Mouse (Mus musculus) myocyte (in vitro differentiated cells): Measurements from ENCODE around the gene Tet3. TPM values are rescaled to one million over a fixed set of nuclear protein-coding genes. Genes with fewer than 3 reads are reported as not detected.

Experiments used
- H3K27me3 ChIP-seq: one replicate; pipeline ENCODE4 v1.6.1; 2011; ENCODE audit not compliant: control insufficient read depth, insufficient read depth, insufficient read length
- H3K36me3 ChIP-seq: one replicate; pipeline ENCODE4 v1.6.1; 2011; ENCODE audit not compliant: control insufficient read depth, insufficient read depth
- H3K4me2 ChIP-seq: one replicate; pipeline ENCODE4 v1.6.1; 2011; ENCODE audit warnings: low read depth, control low read depth
- H3K4me3 ChIP-seq: one replicate; pipeline ENCODE4 v1.5.1; 2011; ENCODE audit warnings: mild to moderate bottlenecking, control low read depth, moderate library complexity
- H3K79me2 ChIP-seq: one replicate; pipeline ENCODE4 v1.6.1; 2011; ENCODE audit not compliant: control insufficient read depth, insufficient read depth
- H3ac ChIP-seq: one replicate; pipeline ENCODE4 v1.6.1; 2011; ENCODE audit not compliant: control insufficient read depth, insufficient read length
- CEBPB ChIP-seq: IDR thresholded peaks from 2 replicates; pipeline ENCODE4 v1.6.1; 2011; ENCODE audit warnings: mild to moderate bottlenecking, moderate library complexity; ENCODE audit not compliant: poor library complexity, insufficient read depth, severe bottlenecking
- E2F4 ChIP-seq: IDR thresholded peaks from one replicate; pipeline ENCODE4 v1.6.1; 2011; ENCODE audit warnings: mild to moderate bottlenecking, control low read depth, moderate library complexity; ENCODE audit not compliant: insufficient read depth
- MAX ChIP-seq: IDR thresholded peaks from one replicate; pipeline ENCODE4 v1.6.1; 2011; ENCODE audit warnings: low read depth, mild to moderate bottlenecking, control low read depth
- MYOD1 ChIP-seq, 3 experiments: IDR thresholded peaks; one replicate each; pipeline ENCODE4 v1.6.1; 2011; ENCODE audit warnings: control low read depth in 2 of 3, low read depth in 2 of 3, mild to moderate bottlenecking in 2 of 3, moderate library complexity in 1 of 3; ENCODE audit not compliant: insufficient read length in 2 of 3, control insufficient read depth in 1 of 3
- MYOG ChIP-seq, 3 experiments: IDR thresholded peaks; one replicate each; pipeline ENCODE4 v1.6.1; 2011; ENCODE audit warnings: control low read depth in 2 of 3, low read depth in 2 of 3, mild to moderate bottlenecking in 2 of 3; ENCODE audit not compliant: insufficient read length in 2 of 3, control insufficient read depth in 1 of 3, insufficient read depth in 1 of 3
- POLR2A ChIP-seq: IDR thresholded peaks from one replicate; pipeline ENCODE4 v1.6.1; 2011; ENCODE audit warnings: low read depth, mild to moderate bottlenecking, control low read depth, moderate library complexity; ENCODE audit not compliant: insufficient read length
- POLR2AphosphoS2 ChIP-seq: IDR thresholded peaks from one replicate; pipeline ENCODE4 v1.6.1; 2011; ENCODE audit warnings: low read depth, control low read depth; ENCODE audit not compliant: insufficient read length
- REST ChIP-seq: IDR thresholded peaks from one replicate; pipeline ENCODE4 v1.6.1; 2011; ENCODE audit warnings: mild to moderate bottlenecking, control low read depth, moderate library complexity; ENCODE audit not compliant: insufficient read depth, insufficient read length
- SRF ChIP-seq: IDR thresholded peaks from one replicate; pipeline ENCODE4 v1.6.1; 2011; ENCODE audit warnings: low read depth; ENCODE audit not compliant: control insufficient read depth, insufficient read length
- TCF12 ChIP-seq: IDR thresholded peaks from one replicate; pipeline ENCODE4 v1.6.1; 2011; ENCODE audit warnings: mild to moderate bottlenecking, control low read depth; ENCODE audit not compliant: poor library complexity, insufficient read depth, severe bottlenecking
- TCF3 ChIP-seq: IDR thresholded peaks from one replicate; pipeline ENCODE4 v1.6.1; 2011; ENCODE audit warnings: low read depth, control low read depth; ENCODE audit not compliant: insufficient read length
- USF1 ChIP-seq: IDR thresholded peaks from one replicate; pipeline ENCODE4 v1.6.1; 2011; ENCODE audit warnings: low read depth, mild to moderate bottlenecking, control low read depth, moderate library complexity
- polyA plus RNA-seq: library from polyadenylated mRNA; unstranded; fragments of >200 nt; fragmentation: generic; extraction: Trizol; gene quantifications from one replicate; pipeline ENCODE4 v1.2.1, GENCODE M21; 2012; ENCODE audit warnings: missing spikeins

Tet3 gene
- polyA plus RNA-seq, 1 experiment = 11.4 TPM

DNA sequence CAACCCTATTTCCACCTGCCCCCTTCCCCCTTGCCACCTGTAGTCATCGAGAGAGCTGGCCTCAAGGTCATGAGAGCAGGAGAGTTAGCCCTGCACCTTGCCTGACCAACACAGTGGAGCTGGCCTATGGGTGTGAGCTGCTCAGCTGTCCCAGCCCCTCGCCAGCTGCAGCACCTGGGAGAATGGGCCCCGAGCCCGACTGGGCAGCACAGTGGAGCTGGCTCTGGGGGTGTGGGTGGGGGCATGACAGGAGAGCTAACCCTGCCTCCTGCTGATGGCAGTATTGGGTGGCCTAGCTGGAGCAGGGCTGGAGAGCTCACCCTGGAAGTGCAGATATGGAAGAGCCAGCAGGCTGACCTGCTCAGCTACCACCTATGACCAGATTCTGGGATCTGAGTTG is 28.4 kb upstream of the Tet3 start:
- TF ChIP-seq CEBPB (no peak), MYOD1 (IDR thresholded peaks at IDR 0.05; ENCODE audit: control insufficient read depth in 1 of 3, insufficient read length in 2 of 3, low read depth in 2 of 3) (no peak), POLR2A (no peak), TCF3 (no peak), MYOG (IDR thresholded peaks at IDR 0.05; ENCODE audit: control insufficient read depth in 1 of 3, insufficient read depth in 1 of 3, insufficient read length in 2 of 3, low read depth in 2 of 3) (no peak), USF1 (no peak), TCF12 (no peak), E2F4 (no peak), MAX (no peak), REST (no peak), POLR2AphosphoS2 (no peak), SRF (no peak)
- Histone ChIP-seq H3K4me2 (no peak overlapping the region), H3K36me3 (peaks cover 29% of the 10 kb centered on the region)

DNA sequence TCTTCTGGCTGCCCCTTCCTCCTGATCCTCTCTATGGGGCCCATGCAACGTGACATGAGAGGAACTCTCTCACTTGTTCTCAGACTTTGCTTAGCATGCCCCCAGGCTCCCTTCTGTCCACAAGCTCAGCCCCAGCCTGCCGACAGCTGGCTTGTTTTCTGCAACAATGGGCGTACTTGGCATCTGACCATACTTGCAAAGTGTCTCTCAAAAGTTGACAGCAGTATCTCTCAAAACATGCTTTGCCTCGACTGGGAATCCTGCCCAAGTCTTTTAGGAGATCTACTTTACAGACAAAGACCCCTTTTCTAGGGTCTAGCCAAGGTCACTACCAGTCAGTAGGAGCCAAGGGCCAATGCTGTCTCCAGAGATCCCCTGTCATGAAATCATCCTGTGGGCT is 27.0 kb upstream of the Tet3 start:
- H3K27me3 ChIP-seq = no peaks in the 10 kb centered on the region
- no peak for TF ChIP-seq MYOD1 (IDR thresholded peaks at IDR 0.05; ENCODE audit: control insufficient read depth in 1 of 3, insufficient read length in 2 of 3, low read depth in 2 of 3)
- no peak for TF ChIP-seq E2F4
- TF ChIP-seq REST = no peak
- TF ChIP-seq USF1 = no peak
- no peak for TF ChIP-seq TCF3
- TF ChIP-seq TCF12 = no peak
- no peak for TF ChIP-seq MYOG (IDR thresholded peaks at IDR 0.05; ENCODE audit: control insufficient read depth in 1 of 3, insufficient read depth in 1 of 3, insufficient read length in 2 of 3, low read depth in 2 of 3)
- no peak for TF ChIP-seq POLR2A
- no peak for TF ChIP-seq MAX
- no peak for TF ChIP-seq CEBPB
- no peak for TF ChIP-seq POLR2AphosphoS2
- no peak for TF ChIP-seq SRF

More for the DNA sequence above, 28.4 kb upstream of the Tet3 start:
- Histone ChIP-seq H3K79me2 (no peaks in the 10 kb centered on the region), H3K4me3 (no peak overlapping the region), H3ac (no peak overlapping the region), H3K27me3 (no peaks in the 10 kb centered on the region)

DNA sequence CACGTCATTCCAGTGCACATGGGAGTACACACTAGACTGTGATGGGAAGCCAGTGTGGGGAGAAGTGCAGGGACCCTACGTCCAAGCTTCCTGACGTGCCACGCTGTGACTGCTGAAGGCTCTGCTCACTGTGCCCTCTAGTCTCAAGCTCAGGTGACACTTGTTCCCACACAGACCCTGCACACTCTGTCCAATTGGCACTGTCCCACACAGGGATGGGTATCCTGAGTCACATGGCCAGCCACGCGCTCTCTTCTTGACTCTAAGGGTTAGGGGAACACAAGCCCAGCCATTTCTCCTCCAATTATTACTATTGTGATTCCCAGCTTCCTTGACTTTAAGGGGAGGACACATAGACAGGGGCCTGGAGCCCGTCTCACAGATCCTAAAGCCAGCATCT is 24.9 kb upstream of the Tet3 start:
- Histone ChIP-seq H3K4me2 (no peak overlapping the region), H3K36me3 (peaks cover 31% of the 10 kb centered on the region), H3K79me2 (no peaks in the 10 kb centered on the region), H3K27me3 (no peaks in the 10 kb centered on the region), H3ac (no peak overlapping the region), H3K4me3 (no peak overlapping the region)
- TF ChIP-seq MYOG (IDR thresholded peaks at IDR 0.05; ENCODE audit: control insufficient read depth in 1 of 3, insufficient read depth in 1 of 3, insufficient read length in 2 of 3, low read depth in 2 of 3) (no peak), USF1 (no peak), SRF (no peak), MAX (no peak), POLR2AphosphoS2 (no peak), TCF3 (no peak), REST (no peak), E2F4 (no peak), MYOD1 (IDR thresholded peaks at IDR 0.05; ENCODE audit: control insufficient read depth in 1 of 3, insufficient read length in 2 of 3, low read depth in 2 of 3) (no peak), POLR2A (no peak)

More for the DNA sequence above, 27.0 kb upstream of the Tet3 start:
- Histone ChIP-seq H3ac (no peak overlapping the region), H3K4me2 (no peak overlapping the region), H3K36me3 (peaks cover 29% of the 10 kb centered on the region), H3K79me2 (no peaks in the 10 kb centered on the region), H3K4me3 (no peak overlapping the region)

DNA sequence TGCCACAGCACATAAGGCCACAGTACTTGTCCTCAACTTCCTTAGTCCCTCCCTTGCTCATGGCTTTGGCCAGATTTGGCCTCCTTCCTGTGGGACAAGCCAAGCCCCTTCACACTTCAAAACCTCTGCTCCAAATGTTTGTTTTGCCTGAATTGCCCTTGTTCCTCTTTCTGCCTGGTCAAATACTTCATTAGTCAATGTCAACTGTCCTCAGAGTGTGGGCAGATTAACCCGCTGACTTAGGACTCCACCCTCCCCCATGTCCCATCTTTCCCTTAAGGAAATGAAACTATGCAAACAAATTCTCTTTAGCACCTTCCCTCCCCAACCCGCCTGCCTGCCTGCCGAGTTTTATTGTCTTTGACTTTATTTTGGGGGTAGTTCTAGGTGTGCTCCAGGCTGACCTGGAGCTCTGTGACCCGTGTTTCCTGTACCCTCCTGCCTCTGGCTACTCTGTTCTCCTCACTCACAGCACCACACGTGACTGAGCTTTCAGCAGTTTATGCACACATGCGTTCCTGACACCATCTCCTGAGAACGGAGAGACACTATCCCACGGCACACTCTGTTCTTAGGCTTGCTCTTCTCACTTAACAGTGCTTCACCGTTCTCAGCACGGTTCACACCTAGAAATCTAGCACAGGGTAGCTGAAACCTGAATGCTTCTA is 23.7 kb upstream of the Tet3 start:
- no peak overlapping the region for H3K4me2 ChIP-seq
- no peak for TF ChIP-seq SRF
- TF ChIP-seq MYOD1 (IDR thresholded peaks at IDR 0.05; ENCODE audit: control insufficient read depth in 1 of 3, insufficient read length in 2 of 3, low read depth in 2 of 3) = no peak
- no peak for TF ChIP-seq USF1
- no peak for TF ChIP-seq MAX
- no peak for TF ChIP-seq TCF3
- TF ChIP-seq TCF12 = no peak
- TF ChIP-seq POLR2A = no peak
- TF ChIP-seq CEBPB = no peak
- no peaks in the 10 kb centered on the region for H3K27me3 ChIP-seq
- peaks cover 35% of the 10 kb centered on the region for H3K36me3 ChIP-seq
- no peaks in the 10 kb centered on the region for H3K79me2 ChIP-seq
- no peak overlapping the region for H3ac ChIP-seq
- H3K4me3 ChIP-seq = no peak overlapping the region
